Mouse (Mus musculus): ENCODE data around the gene Rnf224. TPM values are rescaled to one million over a fixed set of nuclear protein-coding genes. Genes with fewer than 3 reads are reported as not detected.

Rnf224 gene
- total and polyA plus RNA-seq, 3 experiments, result not detected

DNA sequence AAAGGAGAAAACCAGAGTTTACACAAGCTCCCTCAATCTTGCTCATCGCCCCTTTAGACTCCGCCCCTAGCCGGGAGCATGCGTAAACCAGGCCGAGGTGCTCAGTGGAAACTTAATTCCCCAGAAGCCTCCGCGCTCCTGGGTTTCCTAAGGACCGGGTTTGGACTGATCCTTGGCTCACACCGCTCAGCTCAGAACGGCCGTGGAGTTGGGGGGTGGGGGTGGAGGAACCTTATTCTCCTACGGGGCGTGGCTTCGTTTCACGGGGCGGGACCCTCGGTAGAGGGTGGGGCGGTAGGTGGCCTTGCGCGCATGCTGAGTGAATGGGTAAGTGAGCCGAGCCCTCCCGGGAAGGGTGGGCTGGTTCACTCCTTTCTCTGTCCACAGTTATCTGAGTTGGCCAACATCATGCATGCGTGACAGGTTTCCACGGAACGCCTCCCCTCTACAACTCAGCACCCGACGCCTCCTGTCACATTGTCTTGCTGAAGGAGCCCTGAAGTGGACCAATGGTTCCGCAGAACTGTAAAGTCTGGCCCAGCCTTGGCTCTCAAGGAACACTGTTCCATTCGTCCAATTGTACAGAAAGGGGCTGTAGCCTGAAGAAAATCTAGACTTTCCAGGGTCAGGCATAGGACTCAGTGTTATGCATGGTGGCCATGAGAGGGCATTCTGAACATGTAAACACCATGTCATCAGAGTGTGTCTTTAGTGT, 4.3 kb upstream of the Rnf224 start:
- intact Hi-C loops (cut with DNase I), result no loop called here
- TF ChIP-seq CTCF (IDR thresholded peaks at IDR 0.05), result no peak
- TF ChIP-seq EP300 (IDR thresholded peaks at IDR 0.05; ENCODE audit: insufficient read depth, low read depth, low read length), result no peak
- TF ChIP-seq POLR2A (IDR thresholded peaks at IDR 0.05; ENCODE audit: insufficient read depth, low read depth, low read length), result no peak

DNA sequence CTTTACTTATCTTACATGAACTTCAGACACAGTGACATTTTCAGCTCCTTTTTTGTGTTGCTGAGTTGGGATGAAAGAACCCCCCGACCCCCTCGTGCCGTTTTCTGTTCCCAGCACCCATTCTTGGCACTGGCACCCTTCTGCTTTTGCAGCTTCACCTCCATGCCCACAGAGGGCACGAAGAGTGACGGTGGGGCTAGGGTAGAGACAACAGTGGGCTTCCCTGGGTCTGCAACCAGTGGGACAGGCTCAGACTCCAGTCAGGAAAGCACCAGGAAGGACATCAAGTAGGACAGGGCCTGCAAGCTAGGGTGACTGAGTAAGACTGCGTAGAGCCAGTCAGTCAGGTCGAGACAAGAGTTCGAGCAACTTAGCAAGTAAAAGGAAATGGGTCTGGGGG, 3.7 kb upstream of the Rnf224 start:
- Histone ChIP-seq H3K79me2 (replicated peaks; ENCODE audit: control insufficient read depth, insufficient read depth, low read length) (no peaks in the 10 kb centered on the region), H3K4me3 (no peak overlapping the region; the same call in 1 of the 2 replicates), H3K27me3 (ENCODE audit: control insufficient read depth, insufficient read depth, low read length) (peaks cover 5% of the 10 kb centered on the region; the same call in 1 of the 2 replicates), H3K27ac (no peak overlapping the region), H3K9ac (ENCODE audit: low read depth, low read length) (no peak overlapping the region), H3K36me3 (ENCODE audit: control insufficient read depth, insufficient read depth, low read length) (no peaks in the 10 kb centered on the region), H3K4me1 (ENCODE audit: control insufficient read depth, insufficient read depth, low read length) (peaks cover 2% of the 10 kb centered on the region; the same call in 1 of the 2 replicates)
- no peak for DNase-seq
- 58% methylated on average over 8 of the region's 8 CpGs for WGBS
- TF ChIP-seq EP300 (IDR thresholded peaks at IDR 0.05; ENCODE audit: insufficient read depth, low read depth, low read length) (no peak), POLR2A (IDR thresholded peaks at IDR 0.05; ENCODE audit: insufficient read depth, low read depth, low read length) (no peak), CTCF (IDR thresholded peaks at IDR 0.05) (no peak)
- intact Hi-C loops (cut with DNase I), result no loop called here

More for the DNA sequence above, 4.3 kb upstream of the Rnf224 start:
- Histone ChIP-seq H3K27me3 (ENCODE audit: control insufficient read depth, insufficient read depth, low read length) (peaks cover 5% of the 10 kb centered on the region; the same call in 1 of the 2 replicates), H3K79me2 (replicated peaks; ENCODE audit: control insufficient read depth, insufficient read depth, low read length) (no peaks in the 10 kb centered on the region), H3K4me1 (ENCODE audit: control insufficient read depth, insufficient read depth, low read length) (peaks cover 2% of the 10 kb centered on the region; the same call in 1 of the 2 replicates), H3K27ac (no peak overlapping the region; the same call in 1 of the 2 replicates), H3K36me3 (ENCODE audit: control insufficient read depth, insufficient read depth, low read length) (no peaks in the 10 kb centered on the region), H3K9ac (ENCODE audit: low read depth, low read length) (0 out of 2 replicates have a peak overlapping the region, but pooled peaks have one; percentile 25), H3K4me3 (peak overlapping the region; percentile 36)
- peak; percentile 66 to 67 for DNase-seq
- WGBS, result 3% methylated on average over 29 of the region's 29 CpGs

DNA sequence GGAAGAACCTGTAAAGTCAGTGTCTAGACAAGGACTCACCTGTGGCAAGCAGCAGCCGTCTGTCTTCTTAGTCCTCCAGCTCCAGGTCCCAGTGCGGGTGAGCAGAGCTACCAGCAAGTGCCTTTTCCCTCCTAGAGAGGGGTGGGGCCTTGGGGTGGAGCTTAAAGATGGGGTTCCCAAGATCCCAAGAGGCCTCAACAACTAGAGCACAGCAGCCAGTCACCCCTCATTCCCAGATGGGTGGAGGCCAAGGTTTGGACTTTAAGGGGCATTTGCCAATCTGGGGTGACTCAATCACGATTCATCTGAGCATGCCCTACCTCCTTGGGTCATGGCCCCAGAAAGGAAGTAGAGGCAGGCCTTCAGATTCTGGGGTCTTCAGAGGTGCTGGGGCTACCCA, 3.2 kb upstream of the Rnf224 start:
- peak in 1 of 2 experiments; percentile 12 for DNase-seq
- TF ChIP-seq CTCF (IDR thresholded peaks at IDR 0.05), result no peak
- no peak for TF ChIP-seq POLR2A (IDR thresholded peaks at IDR 0.05; ENCODE audit: insufficient read depth, low read depth, low read length)
- no peak for TF ChIP-seq EP300 (IDR thresholded peaks at IDR 0.05; ENCODE audit: insufficient read depth, low read depth, low read length)
- intact Hi-C loops (cut with DNase I), result no loop called here
- H3K4me3 ChIP-seq, result no peak overlapping the region
- H3K4me1 ChIP-seq (ENCODE audit: control insufficient read depth, insufficient read depth, low read length), result peaks cover 2% of the 10 kb centered on the region; the same call in 1 of the 2 replicates
- H3K79me2 ChIP-seq (replicated peaks; ENCODE audit: control insufficient read depth, insufficient read depth, low read length), result no peaks in the 10 kb centered on the region
- H3K27me3 ChIP-seq (ENCODE audit: control insufficient read depth, insufficient read depth, low read length), result peaks cover 5% of the 10 kb centered on the region; the same call in 1 of the 2 replicates
- H3K9ac ChIP-seq (ENCODE audit: low read depth, low read length), result no peak overlapping the region
- WGBS, result 77% methylated on average over 3 of the region's 3 CpGs
- H3K27ac ChIP-seq, result no peak overlapping the region
- no peaks in the 10 kb centered on the region for H3K36me3 ChIP-seq (ENCODE audit: control insufficient read depth, insufficient read depth, low read length)

DNA sequence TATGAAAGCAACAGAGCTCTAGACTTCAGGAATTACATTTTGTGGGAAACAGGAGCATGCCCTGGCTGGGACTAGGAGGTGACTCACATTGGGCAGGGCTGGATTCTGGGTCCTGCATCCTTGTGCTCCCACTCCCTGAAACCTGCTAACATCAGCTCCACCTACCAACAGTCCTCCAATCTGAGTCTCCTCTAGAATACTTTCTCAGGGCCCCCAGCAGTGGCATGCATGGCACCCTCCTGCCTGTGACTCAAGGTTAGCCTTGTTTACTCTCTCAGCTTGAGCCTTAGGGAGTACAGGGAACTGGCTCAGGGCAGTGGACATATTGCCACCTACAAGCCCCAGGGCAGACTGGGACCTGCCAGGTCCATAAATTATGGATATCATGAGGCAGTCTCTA, 1.5 kb upstream of the Rnf224 start:
- Histone ChIP-seq H3K4me3 (no peak overlapping the region), H3K36me3 (ENCODE audit: control insufficient read depth, insufficient read depth, low read length) (no peaks in the 10 kb centered on the region), H3K4me1 (ENCODE audit: control insufficient read depth, insufficient read depth, low read length) (peaks cover 2% of the 10 kb centered on the region; the same call in 1 of the 2 replicates), H3K79me2 (replicated peaks; ENCODE audit: control insufficient read depth, insufficient read depth, low read length) (no peaks in the 10 kb centered on the region), H3K27me3 (ENCODE audit: control insufficient read depth, insufficient read depth, low read length) (peaks cover 5% of the 10 kb centered on the region; the same call in 1 of the 2 replicates), H3K9ac (ENCODE audit: low read depth, low read length) (no peak overlapping the region), H3K27ac (no peak overlapping the region)
- TF ChIP-seq CTCF (IDR thresholded peaks at IDR 0.05) (no peak), POLR2A (IDR thresholded peaks at IDR 0.05; ENCODE audit: insufficient read depth, low read depth, low read length) (no peak), EP300 (IDR thresholded peaks at IDR 0.05; ENCODE audit: insufficient read depth, low read depth, low read length) (no peak)
- DNase-seq, result no peak
- intact Hi-C loops (cut with DNase I), result no loop called here

DNA sequence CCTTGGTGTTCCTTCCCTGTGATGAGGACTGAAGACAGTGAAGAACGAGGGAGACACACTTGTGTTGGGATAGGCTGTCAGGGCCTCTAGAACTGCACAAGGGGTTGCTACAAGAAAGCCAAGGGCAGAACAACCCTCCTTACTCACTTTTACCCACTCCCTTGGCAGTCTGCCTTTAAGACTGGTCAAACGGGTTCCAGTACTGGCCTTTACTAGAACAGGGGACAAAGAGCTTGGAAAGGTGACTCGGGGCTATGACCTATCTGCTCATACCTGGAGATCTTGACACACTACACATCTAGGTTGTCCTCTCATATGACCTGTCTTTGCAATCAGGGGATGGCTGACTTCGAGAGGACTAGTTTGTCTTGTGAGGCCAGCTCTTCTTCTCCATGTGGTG, 935 bp upstream of the Rnf224 start:
- Histone ChIP-seq H3K36me3 (ENCODE audit: control insufficient read depth, insufficient read depth, low read length) (no peaks in the 10 kb centered on the region), H3K79me2 (replicated peaks; ENCODE audit: control insufficient read depth, insufficient read depth, low read length) (no peaks in the 10 kb centered on the region), H3K27me3 (ENCODE audit: control insufficient read depth, insufficient read depth, low read length) (peaks cover 2% of the 10 kb centered on the region; the same call in 1 of the 2 replicates), H3K9ac (ENCODE audit: low read depth, low read length) (no peak overlapping the region), H3K27ac (no peak overlapping the region), H3K4me1 (ENCODE audit: control insufficient read depth, insufficient read depth, low read length) (peaks cover 2% of the 10 kb centered on the region; the same call in 1 of the 2 replicates), H3K4me3 (no peak overlapping the region)
- intact Hi-C loops (cut with DNase I), result no loop called here
- 58% methylated on average over 4 of the region's 4 CpGs for WGBS
- DNase-seq, result no peak
- TF ChIP-seq EP300 (IDR thresholded peaks at IDR 0.05; ENCODE audit: insufficient read depth, low read depth, low read length), result no peak
- TF ChIP-seq CTCF (IDR thresholded peaks at IDR 0.05), result no peak
- no peak for TF ChIP-seq POLR2A (IDR thresholded peaks at IDR 0.05; ENCODE audit: insufficient read depth, low read depth, low read length)

Data from heart, adult 2 months (tissue).